Comparison of ENCODE assay signal across 8 mouse cellular contexts in the genomic region with DNA sequence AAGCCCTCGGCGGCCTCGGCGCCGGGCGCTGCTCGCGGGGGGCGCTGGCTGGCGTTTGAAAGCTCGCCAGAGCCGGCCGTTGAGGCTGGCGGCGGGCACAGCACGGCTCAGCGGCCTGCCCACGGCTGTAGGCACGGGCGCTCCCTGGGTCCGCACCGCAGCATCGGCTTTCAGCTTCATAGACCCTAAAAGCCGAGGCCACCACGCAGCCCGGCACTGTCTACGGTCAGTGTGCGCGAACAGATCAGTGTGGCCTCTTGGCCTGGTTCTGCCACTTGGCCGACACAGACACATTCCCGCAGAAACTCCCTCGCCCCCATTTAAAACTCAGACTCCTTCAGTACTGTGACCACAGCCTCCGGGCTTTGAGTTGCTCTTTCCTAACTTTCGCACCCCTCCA. TPM values are rescaled to one million over a fixed set of nuclear protein-coding genes. Genes with fewer than 3 reads are reported as not detected.
DNase-seq lines count a peak whose midpoint lies in the region; ATAC-seq and TF ChIP-seq lines count a peak whose summit lies in the region.

No protein-coding gene starts in this region.

- peaks cover 8% of the 10 kb centered on the region; the same call in 1 of the 2 replicates for H3K36me3 ChIP-seq in neural tube, embryonic 11.5 days (ENCODE audit: control insufficient read depth, insufficient read depth, low read length)
- peaks cover 21% of the 10 kb centered on the region for H3K36me3 ChIP-seq in hindbrain, embryonic 14.5 days (replicated peaks; ENCODE audit: control insufficient read depth, insufficient read depth)
- H3K36me3 ChIP-seq in stomach, postnatal 0 days (ENCODE audit: control insufficient read depth, insufficient read depth, low read length), result peaks cover 10% of the 10 kb centered on the region

- ATAC-seq in cerebellum, adult (ENCODE audit: insufficient number of reproducible peaks, low FRiP score, low TSS enrichment), result peak; percentile 63
- ATAC-seq in neural tube, embryonic 11.5 days (ENCODE audit: insufficient read depth, low FRiP score, low TSS enrichment), result peak; percentile 83
- peak; percentile 88 for ATAC-seq in hindbrain, embryonic 14.5 days (ENCODE audit: low FRiP score)
- peak; percentile 79 for ATAC-seq in stomach, postnatal 0 days (ENCODE audit: low FRiP score, low TSS enrichment)

- WGBS in neural tube, embryonic 11.5 days, result 0% methylated on average over 26 of the region's 34 CpGs
- under 1% methylated on average over 34 of the region's 34 CpGs for WGBS in hindbrain, embryonic 14.5 days
- WGBS in stomach, postnatal 0 days, result under 1% methylated on average over 33 of the region's 34 CpGs

- peak overlapping the region; percentile 91 for H3K4me3 ChIP-seq in neural tube, embryonic 11.5 days (ENCODE audit: low read depth, low read length)
- H3K4me3 ChIP-seq in hindbrain, embryonic 14.5 days (replicated peaks; ENCODE audit: low read length), result peak overlapping the region; percentile 98
- peak overlapping the region; percentile 99 for H3K4me3 ChIP-seq in stomach, postnatal 0 days (ENCODE audit: low read depth, low read length)

- peaks cover 8% of the 10 kb centered on the region; the same call in 1 of the 2 replicates for H3K4me1 ChIP-seq in neural tube, embryonic 11.5 days (ENCODE audit: control insufficient read depth, insufficient read depth, low read length)
- peaks cover 22% of the 10 kb centered on the region for H3K4me1 ChIP-seq in hindbrain, embryonic 14.5 days (replicated peaks; ENCODE audit: control insufficient read depth, insufficient read depth, low read length)
- peaks cover 3% of the 10 kb centered on the region; the same call in 1 of the 2 replicates for H3K4me1 ChIP-seq in stomach, postnatal 0 days (replicated peaks; ENCODE audit: control insufficient read depth, insufficient read depth)

- TF ChIP-seq CTCF in stomach, postnatal 0 days (IDR thresholded peaks at IDR 0.05; ENCODE audit: low read depth), result no peak

- H3K27me3 ChIP-seq in neural tube, embryonic 11.5 days (ENCODE audit: control insufficient read depth, insufficient read depth, low read length), result no peaks in the 10 kb centered on the region
- H3K27me3 ChIP-seq in hindbrain, embryonic 14.5 days (ENCODE audit: control insufficient read depth, insufficient read depth, low read length), result no peaks in the 10 kb centered on the region
- H3K27me3 ChIP-seq in stomach, postnatal 0 days (ENCODE audit: control insufficient read depth, insufficient read depth, low read length), result no peaks in the 10 kb centered on the region

- no peak for TF ChIP-seq EP300 in stomach, postnatal 0 days (optimal IDR thresholded peaks at IDR 0.05)

- peak overlapping the region; percentile 65 for H3K4me2 ChIP-seq in neural tube, embryonic 11.5 days (ENCODE audit: low read depth)
- H3K4me2 ChIP-seq in hindbrain, embryonic 14.5 days (replicated peaks), result peak overlapping the region; percentile 91
- peak overlapping the region; percentile 75 for H3K4me2 ChIP-seq in stomach, postnatal 0 days (replicated peaks; ENCODE audit: low read depth)

- H3K27ac ChIP-seq in neural tube, embryonic 11.5 days (ENCODE audit: low read depth, low read length), result peak overlapping the region; percentile 89
- H3K27ac ChIP-seq in hindbrain, embryonic 14.5 days, result peak overlapping the region; percentile 86
- H3K27ac ChIP-seq in stomach, postnatal 0 days (replicated peaks), result peak overlapping the region; percentile 93

- no peak for DNase-seq in cerebellum, postnatal 14 days
- no peak for DNase-seq in neural tube, embryonic 11.5 days (ENCODE audit: low spot score)
- DNase-seq in neural tube, embryonic 10.5 days (ENCODE audit: extremely low spot score, low spot score), result no peak
- DNase-seq in hindbrain, embryonic 14.5 days (ENCODE audit: low spot score), result peak; percentile 47
- DNase-seq in lung, postnatal 10 days, result peak; percentile 43
- no peak for DNase-seq in stomach, postnatal 0 days (ENCODE audit: low spot score)
- no peak for DNase-seq in spleen, postnatal 4 days (ENCODE audit: low spot score in 2 of 2)

- no peaks in the 10 kb centered on the region for H3K9me3 ChIP-seq in neural tube, embryonic 11.5 days (ENCODE audit: control insufficient read depth, low read length)
- H3K9me3 ChIP-seq in hindbrain, embryonic 14.5 days (ENCODE audit: control insufficient read depth, low read length), result no peaks in the 10 kb centered on the region; the same call in 1 of the 2 replicates
- no peaks in the 10 kb centered on the region for H3K9me3 ChIP-seq in stomach, postnatal 0 days (ENCODE audit: control insufficient read depth, low read length)

- H3K9ac ChIP-seq in neural tube, embryonic 11.5 days (ENCODE audit: low read length), result peak overlapping the region; percentile 97
- H3K9ac ChIP-seq in hindbrain, embryonic 14.5 days, result peak overlapping the region; percentile 98
- peak overlapping the region; percentile 98 for H3K9ac ChIP-seq in stomach, postnatal 0 days (ENCODE audit: low read length)

RNA-seq across cellular contexts. Expression of gene Lin7c, which starts 0.4 kb away (rescaled TPM):
- 136 and 146 TPM in 2 replicates for polyA plus RNA-seq in neural tube, embryonic 11.5 days (2014; fragmentation: Nextera tagmentation; extraction: Ambion mirVana)
- polyA plus RNA-seq in hindbrain, embryonic 14.5 days (2014; fragmentation: Nextera tagmentation; extraction: Ambion mirVana), result 224 and 251 TPM in 2 replicates
- 36.1 and 38.4 TPM in 2 replicates for polyA plus RNA-seq in stomach, postnatal 0 days (2015; fragmentation: Nextera tagmentation; extraction: Ambion mirVana)

RNA-seq across cellular contexts. Expression of gene Lgr4, which starts 26.4 kb away (rescaled TPM):
- polyA plus RNA-seq in neural tube, embryonic 11.5 days (2014; fragmentation: Nextera tagmentation; extraction: Ambion mirVana), result 19.7 and 21.1 TPM in 2 replicates
- 13.1 and 13.6 TPM in 2 replicates for polyA plus RNA-seq in hindbrain, embryonic 14.5 days (2014; fragmentation: Nextera tagmentation; extraction: Ambion mirVana)
- 15.0 and 16.0 TPM in 2 replicates for polyA plus RNA-seq in stomach, postnatal 0 days (2015; fragmentation: Nextera tagmentation; extraction: Ambion mirVana)

Comparison
In these comparisons a context has a peak if more than half of its experiments do, and no peak if none do; other contexts are left out.
1. DNase-seq: peak in hindbrain, embryonic 14.5 days (single experiment) and lung, postnatal 10 days (single experiment); none in cerebellum, postnatal 14 days (0 of 2), neural tube, embryonic 11.5 days (single experiment), neural tube, embryonic 10.5 days (single experiment), stomach, postnatal 0 days (single experiment) and spleen, postnatal 4 days (0 of 2).
2. Peak in every context shown above with its lines, with median percentiles within 50 percentile points of each other: ATAC-seq, H3K27ac ChIP-seq, H3K4me2 ChIP-seq, H3K4me3 ChIP-seq and H3K9ac ChIP-seq.